Mouse (Mus musculus) monocyte, adult 5-6 weeks (primary cell): ENCODE measurements around the gene Rnd2. TPM values are rescaled to one million over a fixed set of nuclear protein-coding genes. Genes with fewer than 3 reads are reported as not detected.

Source experiments
- ATAC-seq: fragments of 153-309, 156-312 bp; replicated peaks from 2 replicates; pipeline ENCODE4 v1.8.0; 2017; ENCODE audit warnings: mild to moderate bottlenecking; ENCODE audit not compliant: low TSS enrichment, insufficient number of reproducible peaks, severe bottlenecking, poor library complexity, low FRiP score
- total RNA-seq: library from RNA; stranded (forward); fragments of 200-1000, 200-491, 200-594 nt; gene quantifications from 3 replicates; pipeline ENCODE4 v1.2.3, GENCODE M21; 2017

The Rnd2 gene
- total RNA-seq, 1 experiment from 2014 or later: not detected

DNA sequence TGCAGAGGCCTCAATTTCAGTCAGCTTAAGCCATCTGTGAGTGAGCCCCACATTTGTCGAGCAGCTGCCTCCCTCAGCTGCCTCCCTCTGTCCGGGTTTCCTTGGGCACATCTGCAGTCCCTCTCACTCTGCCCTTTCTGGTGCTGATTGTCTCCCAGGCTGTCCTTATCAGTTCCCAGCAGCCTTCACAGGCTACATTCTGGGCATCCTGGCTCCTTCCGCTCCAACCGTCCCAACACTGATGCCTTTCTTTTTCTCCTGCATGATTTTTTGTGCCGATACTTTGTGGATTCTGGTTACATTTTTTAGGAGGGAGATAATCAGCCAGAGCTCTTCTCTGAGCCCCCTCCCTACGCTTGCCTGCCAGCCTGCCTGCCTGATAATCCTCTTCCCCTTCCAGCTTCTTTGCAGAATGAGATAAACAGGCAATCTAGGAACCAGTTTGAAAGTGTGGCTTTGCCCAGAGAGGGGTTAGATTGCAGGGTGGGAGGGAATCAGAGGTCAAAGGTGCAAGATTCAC, 20.8 kb downstream of the Rnd2 start:
- ATAC-seq: no peak

DNA sequence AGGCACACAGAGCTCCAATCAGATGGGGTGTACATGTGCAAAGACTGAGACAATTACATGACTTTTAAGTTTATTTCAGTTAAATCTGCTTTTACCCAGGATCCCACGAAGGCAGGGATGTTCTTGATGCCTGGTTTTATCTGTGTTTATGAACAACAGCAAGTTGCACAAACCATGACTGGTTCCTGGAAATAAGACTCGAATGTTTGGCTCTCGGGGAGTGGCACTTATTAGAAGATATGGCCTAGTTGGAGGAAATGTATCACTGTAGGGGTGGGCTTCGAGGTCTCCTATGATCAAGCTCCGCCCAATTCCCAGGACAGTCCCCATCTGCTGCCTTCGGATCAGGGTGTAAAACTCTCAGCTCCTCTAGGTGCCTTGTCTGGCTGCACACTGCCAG, 21.3 kb downstream of the Rnd2 start:
- no peak for ATAC-seq

DNA sequence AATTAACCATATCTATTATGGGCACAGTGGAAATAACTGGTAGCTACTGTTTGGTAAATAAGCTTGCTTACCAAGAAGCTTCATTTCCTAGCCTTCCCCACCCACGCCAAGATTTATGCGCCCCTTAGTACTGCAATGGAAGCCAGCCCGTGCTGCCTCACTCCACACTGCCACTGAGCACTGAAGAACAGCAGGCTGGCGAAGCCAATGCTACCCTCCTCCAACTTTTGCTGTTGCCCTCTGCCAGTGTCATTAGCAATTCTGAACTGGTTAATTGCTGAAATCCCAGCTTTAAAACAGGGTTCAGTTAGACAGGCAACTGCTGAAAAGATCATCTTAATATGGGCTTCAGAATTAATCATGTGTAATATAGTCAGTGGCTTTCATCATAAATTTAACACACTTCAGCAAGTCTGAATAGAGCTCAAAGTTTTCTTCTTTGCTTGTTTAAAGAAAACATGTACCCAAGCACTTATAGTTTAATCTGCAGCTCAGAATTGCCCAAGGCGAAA, 41.5 kb downstream of the Rnd2 start:
- ATAC-seq: no peak

DNA sequence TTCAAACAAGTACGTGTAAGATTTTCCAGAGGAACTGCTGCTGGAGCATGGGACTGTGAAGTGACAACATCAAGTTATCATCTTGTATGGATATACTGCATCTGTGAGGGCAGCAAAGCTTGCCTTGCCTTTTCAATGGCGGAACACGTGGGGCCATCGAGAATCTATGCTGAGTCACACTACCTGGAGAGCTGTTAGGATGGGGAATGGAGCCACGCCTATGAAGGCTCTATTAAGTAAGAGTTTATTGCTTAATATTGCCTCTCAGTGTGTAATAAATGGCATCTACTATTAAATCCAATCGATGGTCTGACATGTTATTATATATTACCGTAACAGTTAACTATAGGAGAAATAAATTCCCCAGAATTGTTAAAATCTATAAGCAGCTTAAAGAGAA, 42.3 kb downstream of the Rnd2 start:
- no peak for ATAC-seq

DNA sequence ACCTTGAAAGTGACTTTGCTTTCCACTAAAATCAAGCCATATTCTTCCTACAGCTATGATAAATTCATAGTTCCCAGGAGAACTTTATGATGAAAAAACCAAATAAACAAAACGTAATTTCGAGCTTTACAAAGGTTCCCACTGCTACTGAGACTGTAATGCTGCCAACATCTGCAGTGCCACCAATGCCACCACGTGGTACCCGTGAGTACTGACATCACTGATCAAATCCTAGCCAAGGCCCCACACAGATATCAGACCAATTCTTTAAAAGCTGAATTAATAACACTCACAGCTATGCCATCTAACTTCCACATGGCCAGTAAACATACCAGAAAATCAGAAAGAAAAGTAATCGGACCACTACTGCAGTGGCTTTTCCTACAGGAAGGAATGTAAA, 54.1 kb downstream of the Rnd2 start:
- no peak for ATAC-seq

DNA sequence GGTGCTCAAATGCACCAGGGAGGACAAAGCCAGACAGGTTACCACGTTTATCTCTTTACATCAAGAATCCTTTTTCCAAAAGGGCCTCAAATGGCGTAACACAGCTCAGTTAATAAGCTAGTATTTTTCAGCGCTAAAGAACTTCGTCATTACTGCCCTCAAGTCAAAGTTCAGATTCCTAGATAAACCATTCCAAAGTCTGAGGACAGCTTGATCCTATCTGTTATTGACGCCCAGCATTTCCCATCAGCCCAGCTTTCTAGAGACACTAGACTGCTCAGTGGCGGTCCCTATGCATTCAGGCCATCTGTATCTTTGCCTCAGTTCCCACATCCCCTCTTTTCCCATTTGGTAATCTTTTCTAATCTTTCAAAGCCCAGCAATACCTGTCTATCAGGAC, 54.6 kb downstream of the Rnd2 start:
- no peak for ATAC-seq

Other genes starting within 250 kb of the Rnd2 start
- 30.2 to 66.9 TPM (median 42.6 TPM) in 3 replicates for gene Ezh1, start 238.5 kb upstream of the Rnd2 start, total RNA-seq
- gene Ramp2, start 219.0 kb upstream of the Rnd2 start, total RNA-seq: not detected in 3 replicates
- gene Vps25, start 211.3 kb upstream of the Rnd2 start, total RNA-seq: 42.7 to 62.9 TPM (median 53.8 TPM) in 3 replicates
- 0.11 to 1.7 TPM (median 0.19 TPM) in 3 replicates for gene Wnk4, start 204.4 kb upstream of the Rnd2 start, total RNA-seq
- gene Cntd1, start 186.0 kb upstream of the Rnd2 start, total RNA-seq: 1.8 to 3.2 TPM in 2 of 3 replicates, not detected in the other
- 18.8 to 43.1 TPM (median 26.8 TPM) in 3 replicates for gene Coa3, start 185.9 kb upstream of the Rnd2 start, total RNA-seq
- gene Becn1, start 162.7 kb upstream of the Rnd2 start, total RNA-seq: 266 to 274 TPM (median 274 TPM) in 3 replicates
- 51.0 to 74.7 TPM (median 73.3 TPM) in 3 replicates for gene Psme3, start 148.8 kb upstream of the Rnd2 start, total RNA-seq
- 0.53 to 3.6 TPM (median 1.8 TPM) in 3 replicates for gene Aoc2, start 139.9 kb upstream of the Rnd2 start, total RNA-seq
- gene Aoc3, start 134.4 kb upstream of the Rnd2 start, total RNA-seq: not detected in 3 replicates
- not detected in 3 replicates for gene G6pc, start 97.4 kb upstream of the Rnd2 start, total RNA-seq
- 15.4 to 24.5 TPM (median 20.8 TPM) in 3 replicates for gene Aarsd1, start 47.4 kb upstream of the Rnd2 start, total RNA-seq
- gene Gm27029, start 40.2 kb upstream of the Rnd2 start, total RNA-seq: 5.1 TPM in 1 of 3 replicates, not detected in the others
- gene Rundc1, start 39.9 kb upstream of the Rnd2 start, total RNA-seq: 5.2 to 9.8 TPM (median 8.1 TPM) in 3 replicates
- gene Ptges3l, start 39.7 kb upstream of the Rnd2 start, total RNA-seq: 2.7 TPM in 1 of 3 replicates, not detected in the others
- 465 to 1,168 TPM (median 1,010 TPM) in 3 replicates for gene Rpl27, start 22.7 kb upstream of the Rnd2 start, total RNA-seq
- 65.6 to 68.1 TPM (median 67.1 TPM) in 3 replicates for gene Ifi35, start 16.6 kb upstream of the Rnd2 start, total RNA-seq
- 13.9 to 14.1 TPM (median 13.9 TPM) in 3 replicates for gene Vat1, start 1.2 kb downstream of the Rnd2 start, total RNA-seq
- gene Brca1, start 87.0 kb downstream of the Rnd2 start, total RNA-seq: 2.9 to 8.0 TPM (median 5.2 TPM) in 3 replicates
- gene Nbr1, start 87.2 kb downstream of the Rnd2 start, total RNA-seq: 67.9 to 104 TPM (median 83.1 TPM) in 3 replicates
- 10.7 to 18.1 TPM (median 15.4 TPM) in 3 replicates for gene Tmem106a, start 117.2 kb downstream of the Rnd2 start, total RNA-seq
- gene Gm11634, start 134.3 kb downstream of the Rnd2 start, total RNA-seq: not detected in 3 replicates
- gene Rdm1, start 162.2 kb downstream of the Rnd2 start, total RNA-seq: 9.4 to 22.4 TPM (median 18.2 TPM) in 3 replicates
- 19.6 to 120 TPM (median 27.2 TPM) in 3 replicates for gene Arl4d, start 200.5 kb downstream of the Rnd2 start, total RNA-seq